Mouse (Mus musculus) liver, postnatal 0 days (tissue): Measurements from ENCODE around the gene Gopc. TPM values are rescaled to one million over a fixed set of nuclear protein-coding genes. Genes with fewer than 3 reads are reported as not detected.
A peak's percentile ranks its signal among the peaks of the same experiment; 100 is the strongest.

Experiments used
- ATAC-seq: fragments of 200-750 bp; cut with Nextera tagmentation; 2 replicates; pipeline ENCODE4 v1.8.0; 2017; ENCODE audit warnings: mild to moderate bottlenecking, moderate library complexity
- DNase-seq: peaks from one replicate; pipeline ENCODE4 v3.0.0-alpha.2; 2016
- H3K27ac ChIP-seq: fragments of 300-500 bp; sonication (generic); 2 replicates; pipeline ENCODE4 v1.5.1; 2014; ENCODE audit warnings: antibody characterized with exemption, moderate library complexity, mild to moderate bottlenecking, low read depth
- H3K27me3 ChIP-seq: fragments of 300-500 bp; sonication (generic); 2 replicates; pipeline ENCODE4 v1.6.1; 2014; ENCODE audit warnings: low read length, control low read depth, mixed read lengths; ENCODE audit not compliant: insufficient read depth
- H3K36me3 ChIP-seq: fragments of 300-500 bp; sonication (generic); replicated peaks from 2 replicates; pipeline ENCODE4 v1.6.1; 2014; ENCODE audit warnings: mild to moderate bottlenecking, control low read depth, low read length, moderate library complexity, mixed read lengths; ENCODE audit not compliant: insufficient read depth
- H3K4me1 ChIP-seq: fragments of 300-500 bp; sonication (generic); 2 replicates; pipeline ENCODE4 v1.6.1; 2014; ENCODE audit warnings: antibody characterized with exemption, mild to moderate bottlenecking, control low read depth; ENCODE audit not compliant: insufficient read depth
- H3K4me2 ChIP-seq: fragments of 300-500 bp; sonication (generic); 2 replicates; pipeline ENCODE4 v1.6.1; 2014; ENCODE audit warnings: low read depth, mild to moderate bottlenecking, low read length, moderate library complexity, mixed read lengths
- H3K4me3 ChIP-seq: fragments of 300-500 bp; sonication (generic); 2 replicates; pipeline ENCODE4 v1.5.1; 2014; ENCODE audit warnings: low read depth, low read length
- H3K9ac ChIP-seq: fragments of 300-500 bp; sonication (generic); replicated peaks from 2 replicates; pipeline ENCODE4 v1.6.1; 2014; ENCODE audit warnings: mild to moderate bottlenecking, moderate library complexity
- H3K9me3 ChIP-seq: fragments of 300-500 bp; sonication (generic); 2 replicates; pipeline ENCODE4 v1.6.1; 2016; ENCODE audit warnings: mild to moderate bottlenecking, control low read depth, low read length, mixed read lengths
- CTCF ChIP-seq: sonication (generic); IDR thresholded peaks from 2 replicates; pipeline ENCODE4 v1.5.1; 2016; ENCODE audit warnings: antibody characterized with exemption, low read depth
- EP300 ChIP-seq: IDR thresholded peaks from 2 replicates; pipeline ENCODE4 v1.6.1; 2016; ENCODE audit warnings: antibody characterized with exemption, low read depth, mild to moderate bottlenecking
- WGBS: fragments of 180-500 bp; shearing (Covaris S2); extraction: QIAGEN DNeasy Blood & Tissue Kit; methylation state at CpG from one replicate; pipeline ENCODE4 v1.1.7; 2014; ENCODE audit not compliant: insufficient replicate concordance; 5-methylcytosine and 5-hydroxymethylcytosine counted together
- polyA plus RNA-seq: library from polyadenylated mRNA; unstranded; fragments of >200 nt; fragmentation: Nextera tagmentation; extraction: Ambion mirVana; gene quantifications from 2 replicates; pipeline ENCODE4 v1.2.1, GENCODE M21; 2015

Gene Gopc
- polyA plus RNA-seq, 1 experiment from 2014 or later, result 4.7 TPM

DNA sequence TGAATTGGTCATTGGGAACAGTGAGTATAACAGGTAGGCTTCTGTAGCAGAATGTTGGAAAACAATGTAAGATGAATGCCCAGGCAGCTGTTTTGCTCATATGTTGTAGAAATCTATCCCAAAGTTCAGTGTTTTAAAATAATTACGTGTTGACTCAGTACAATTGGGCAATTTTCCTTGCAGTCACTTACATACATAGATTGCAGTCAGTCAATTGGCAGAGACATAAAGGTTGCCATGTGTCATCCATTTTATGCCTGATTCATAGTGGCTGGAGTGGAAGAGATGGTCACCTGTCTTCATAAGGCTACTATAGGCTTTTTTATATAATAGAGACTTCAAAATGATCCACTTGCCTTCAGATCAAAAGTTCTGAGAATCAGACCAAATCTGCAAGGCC, 38.6 kb upstream of the Gopc start:
- H3K4me1 ChIP-seq, result peaks cover 31% of the 10 kb centered on the region
- H3K9me3 ChIP-seq, result no peaks in the 10 kb centered on the region
- peak overlapping the region; percentile 94; the same call in 1 of the 2 replicates for H3K27ac ChIP-seq
- H3K27me3 ChIP-seq, result no peaks in the 10 kb centered on the region
- ATAC-seq (no peak), DNase-seq (no peak)
- H3K36me3 ChIP-seq, result no peaks in the 10 kb centered on the region; the same call in 1 of the 2 replicates
- 60% methylated on average over 1 of the region's 1 CpGs for WGBS
- no peak overlapping the region for H3K4me3 ChIP-seq
- no peak overlapping the region for H3K9ac ChIP-seq
- H3K4me2 ChIP-seq, result peak overlapping the region; percentile 93
- TF ChIP-seq EP300, result no peak
- no peak for TF ChIP-seq CTCF

DNA sequence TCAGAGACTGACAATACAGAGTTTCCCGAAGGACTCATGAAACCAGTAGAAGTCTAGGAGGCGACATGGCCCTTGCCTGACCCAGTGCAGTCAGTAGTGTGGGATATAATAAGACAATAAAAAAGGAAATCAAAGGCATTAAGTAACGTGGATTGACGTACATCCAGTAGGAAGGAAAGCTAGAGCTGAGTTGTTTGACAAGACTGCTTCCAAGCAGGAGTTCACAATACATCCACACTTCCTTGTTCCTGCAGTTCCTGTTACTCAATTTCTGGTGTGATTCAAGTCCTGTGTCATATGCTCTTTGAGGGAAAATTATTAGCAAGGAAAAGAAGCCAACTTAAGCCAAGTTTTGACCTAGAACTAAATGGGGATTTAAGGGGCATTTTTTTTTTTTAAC, 37.5 kb upstream of the Gopc start:
- H3K4me1 ChIP-seq, result peaks cover 31% of the 10 kb centered on the region
- peak overlapping the region; percentile 99 for H3K4me3 ChIP-seq
- TF ChIP-seq EP300, result peak; percentile 23; the same call in 1 of the 2 replicates
- TF ChIP-seq CTCF, result no peak
- no peak for DNase-seq
- 0 out of 2 replicates have a peak overlapping the region, but pooled peaks have one; percentile 38 for H3K9ac ChIP-seq
- WGBS, result 72% methylated on average over 4 of the region's 4 CpGs
- no peak for ATAC-seq
- no peaks in the 10 kb centered on the region for H3K9me3 ChIP-seq
- no peaks in the 10 kb centered on the region; the same call in 1 of the 2 replicates for H3K36me3 ChIP-seq
- H3K4me2 ChIP-seq, result peak overlapping the region; percentile 93
- peak overlapping the region; percentile 94 for H3K27ac ChIP-seq
- H3K27me3 ChIP-seq, result no peaks in the 10 kb centered on the region

DNA sequence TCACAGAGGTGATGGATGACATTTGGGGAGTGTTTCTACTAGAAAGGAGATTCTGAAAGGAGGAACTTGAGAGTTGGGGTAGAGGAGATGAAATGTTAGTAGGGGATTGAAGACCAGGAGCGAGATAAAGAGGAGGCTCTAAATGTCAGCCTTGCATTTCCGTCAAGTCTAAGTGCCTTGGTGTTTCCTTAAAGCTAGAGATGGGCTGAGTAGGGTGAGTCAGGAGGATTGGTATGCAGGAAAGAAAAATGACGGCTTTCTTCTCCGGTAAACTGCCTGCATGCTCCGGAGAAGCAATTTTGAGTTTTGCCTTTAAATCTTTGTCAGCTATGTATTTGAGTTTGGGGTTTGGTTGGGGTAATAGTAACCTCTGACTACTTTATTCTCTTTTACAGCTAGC, 37.0 kb upstream of the Gopc start:
- Histone ChIP-seq H3K36me3 (no peaks in the 10 kb centered on the region; the same call in 1 of the 2 replicates), H3K4me1 (peaks cover 29% of the 10 kb centered on the region), H3K4me3 (peak overlapping the region; percentile 99), H3K9ac (peak overlapping the region; percentile 96), H3K9me3 (no peaks in the 10 kb centered on the region), H3K27me3 (no peaks in the 10 kb centered on the region), H3K4me2 (peak overlapping the region; percentile 93), H3K27ac (peak overlapping the region; percentile 94; the same call in 1 of the 2 replicates)
- ATAC-seq, result no peak
- TF ChIP-seq CTCF, result no peak
- no peak for TF ChIP-seq EP300
- 37% methylated on average over 5 of the region's 5 CpGs for WGBS
- no peak for DNase-seq

DNA sequence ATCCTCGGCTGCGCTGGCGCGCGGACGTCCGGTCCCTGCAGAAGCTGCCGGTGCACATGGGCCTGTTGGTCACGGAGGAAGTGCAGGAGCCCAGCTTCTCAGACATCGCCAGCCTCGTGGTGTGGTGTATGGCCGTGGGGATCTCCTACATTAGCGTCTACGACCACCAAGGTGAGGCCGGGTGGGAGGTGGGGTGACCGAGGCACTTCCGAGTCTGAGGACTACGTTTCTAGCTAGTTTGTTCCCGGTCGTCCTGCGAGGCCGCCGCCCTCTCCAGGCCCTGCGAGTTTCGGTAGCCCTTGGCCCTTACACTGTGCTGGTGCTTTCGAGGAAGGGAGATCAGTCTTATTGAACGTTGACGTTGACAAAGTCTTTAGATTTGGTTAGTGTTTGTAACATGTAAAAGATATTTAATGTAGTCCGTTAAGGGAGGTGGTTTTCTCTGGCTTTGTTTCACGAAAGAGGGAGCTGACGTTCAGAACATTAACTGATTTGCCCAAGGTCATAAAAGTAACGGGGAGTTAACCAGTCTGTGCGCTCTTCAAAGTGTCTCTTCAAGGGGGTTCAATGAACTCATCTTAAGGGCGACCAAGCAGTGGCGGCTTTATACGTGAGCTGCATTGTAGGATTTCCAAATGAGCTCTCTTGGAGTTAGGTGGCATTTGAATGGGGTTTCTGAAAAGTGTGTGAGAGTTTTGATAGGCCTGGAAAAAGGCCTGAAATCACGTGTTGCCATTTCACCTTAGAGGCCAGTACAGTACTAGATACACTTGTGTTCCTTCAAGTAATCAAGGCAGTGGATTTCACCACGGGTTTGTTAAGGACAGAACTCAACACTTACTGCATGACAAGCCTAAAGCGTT, 36.3 kb upstream of the Gopc start:
- Histone ChIP-seq H3K4me3 (peak overlapping the region; percentile 99), H3K27ac (peak overlapping the region; percentile 94), H3K4me2 (peak overlapping the region; percentile 93), H3K27me3 (no peaks in the 10 kb centered on the region), H3K9ac (peak overlapping the region; percentile 96), H3K36me3 (no peaks in the 10 kb centered on the region; the same call in 1 of the 2 replicates), H3K4me1 (peaks cover 27% of the 10 kb centered on the region), H3K9me3 (no peaks in the 10 kb centered on the region)
- DNase-seq (no peak), ATAC-seq (peak; percentile 10; the same call in 1 of the 2 replicates)
- WGBS, result 1% methylated on average over 39 of the region's 39 CpGs
- TF ChIP-seq EP300 (no peak), CTCF (no peak)

DNA sequence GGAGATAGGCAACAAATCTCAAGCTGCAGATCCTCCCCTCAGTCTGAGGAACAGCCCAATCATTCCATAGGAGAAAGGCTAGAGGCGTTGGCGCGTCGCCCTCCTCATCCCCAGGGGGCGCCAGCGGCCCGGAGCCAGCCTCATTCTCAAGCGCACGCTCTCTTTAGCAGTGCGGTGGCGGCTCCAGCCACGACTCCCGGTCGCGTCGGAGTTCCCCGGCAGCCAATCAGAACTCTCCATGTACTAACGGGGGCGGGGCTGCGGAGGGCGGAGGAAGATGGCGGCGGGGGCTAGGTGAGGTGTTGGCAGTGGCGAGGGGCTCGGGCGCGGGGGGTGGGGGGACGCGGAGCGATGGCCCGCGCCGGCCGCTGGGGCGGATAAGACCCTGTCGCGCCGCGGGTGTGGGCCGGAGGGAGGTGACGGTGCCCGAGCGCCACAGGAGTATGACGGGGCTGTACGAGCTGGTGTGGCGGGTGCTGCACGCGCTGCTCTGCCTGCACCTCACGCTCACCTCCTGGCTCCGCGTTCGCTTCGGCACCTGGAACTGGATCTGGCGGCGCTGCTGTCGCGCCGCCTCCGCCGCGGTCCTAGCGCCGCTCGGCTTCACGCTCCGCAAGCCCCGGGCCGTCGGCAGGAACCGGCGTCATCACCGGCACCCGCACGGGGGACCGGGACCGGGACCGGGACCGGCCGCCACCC, 35.5 kb upstream of the Gopc start, which contains the start of gene Nus1:
TSS of gene Nus1 (plus strand) at position 249 of the 699 bp plus-strand sequence.
- DNase-seq (peak; percentile 97), ATAC-seq (peak; percentile 96)
- WGBS, result 3% methylated on average over 70 of the region's 79 CpGs
- no peaks in the 10 kb centered on the region for H3K9me3 ChIP-seq
- peaks cover 27% of the 10 kb centered on the region for H3K4me1 ChIP-seq
- peak within 1 kb of the TSS; percentile 94 for H3K27ac ChIP-seq
- H3K4me2 ChIP-seq, result peak within 1 kb of the TSS; percentile 93
- H3K27me3 ChIP-seq, result no peaks in the 10 kb centered on the region
- H3K36me3 ChIP-seq, result no peaks in the 10 kb centered on the region; the same call in 1 of the 2 replicates
- TF ChIP-seq CTCF (peak; percentile 99), EP300 (no peak)
- peak within 1 kb of the TSS; percentile 99 for H3K4me3 ChIP-seq
- peak within 1 kb of the TSS; percentile 96 for H3K9ac ChIP-seq

DNA sequence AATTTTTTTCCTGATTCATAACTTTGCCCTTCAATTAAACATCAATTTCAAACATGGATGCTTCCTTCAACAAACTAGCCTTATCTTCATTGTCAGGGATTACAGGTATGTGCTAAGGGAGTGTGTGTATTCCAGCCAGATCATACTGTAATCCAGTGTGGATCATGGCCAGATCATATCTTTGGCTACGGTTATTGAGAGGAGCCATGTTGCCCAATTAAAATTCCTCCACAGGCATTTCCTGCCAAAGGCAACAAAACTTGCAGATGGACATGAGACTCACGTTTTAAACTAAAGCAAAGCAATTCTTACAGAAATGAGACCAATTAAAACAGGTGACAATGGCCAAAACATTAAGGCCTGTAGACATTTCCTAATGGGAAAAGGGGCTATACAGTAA, 34.5 kb upstream of the Gopc start:
- ATAC-seq, result no peak
- no peak for DNase-seq
- peak overlapping the region; percentile 54; the same call in 1 of the 2 replicates for H3K9ac ChIP-seq
- no peak overlapping the region for H3K27ac ChIP-seq
- no peaks in the 10 kb centered on the region for H3K27me3 ChIP-seq
- no peaks in the 10 kb centered on the region; the same call in 1 of the 2 replicates for H3K36me3 ChIP-seq
- peak overlapping the region; percentile 99 for H3K4me3 ChIP-seq
- H3K4me2 ChIP-seq, result peak overlapping the region; percentile 80
- H3K4me1 ChIP-seq, result peaks cover 23% of the 10 kb centered on the region
- TF ChIP-seq EP300, result no peak
- TF ChIP-seq CTCF, result no peak
- H3K9me3 ChIP-seq, result no peaks in the 10 kb centered on the region
- WGBS, result 46% methylated on average over 2 of the region's 2 CpGs
